Mouse (Mus musculus) heart, postnatal 0 days (tissue): ENCODE results near the gene Sit1.

Experiments
- CTCF ChIP-seq: IDR thresholded peaks from 2 replicates; pipeline ENCODE4 v1.5.1; 2016; ENCODE audit warnings: antibody characterized with exemption, control low read depth, low read depth
- EP300 ChIP-seq: IDR thresholded peaks from 2 replicates; pipeline ENCODE4 v1.6.1; 2016; ENCODE audit warnings: antibody characterized with exemption, low read depth

GRCm38 (mm10) chr4:43507938-43508665 lies 24.6 kb upstream of the Sit1 start:
- TF ChIP-seq CTCF, result no peak
- TF ChIP-seq EP300, result no peak
